Mouse (Mus musculus) urinary bladder, postnatal 14 days (tissue): Measurements from ENCODE around the gene Dusp8.
"Not testable (repeated sequence)": the region's sequence is repeated elsewhere in the genome, so short reads cannot be mapped to it uniquely, and the experiment has no call there.

Source experiments
- DNase-seq: peaks from one replicate; pipeline ENCODE4 v3.0.0; 2021; ENCODE audit warnings: low spot score

Gene Dusp8

GRCm38 (mm10) chr7:142095183-142095931 lies at the start of gene Dusp8:
TSS of gene Dusp8 (minus strand) at chr7:142095843.
- DNase-seq = peak; percentile 85

- DNase-seq = no peak
Measured at GRCm38 (mm10) chr7:142144507-142144906, 48.9 kb upstream of the Dusp8 start, which contains the start of gene Gm45337. TSS of gene Gm45337 (minus strand) at chr7:142144607.

- DNase-seq = not testable (repeated sequence)
Measured at GRCm38 (mm10) chr7:142143506-142144010, 47.9 kb upstream of the Dusp8 start.

DNA sequence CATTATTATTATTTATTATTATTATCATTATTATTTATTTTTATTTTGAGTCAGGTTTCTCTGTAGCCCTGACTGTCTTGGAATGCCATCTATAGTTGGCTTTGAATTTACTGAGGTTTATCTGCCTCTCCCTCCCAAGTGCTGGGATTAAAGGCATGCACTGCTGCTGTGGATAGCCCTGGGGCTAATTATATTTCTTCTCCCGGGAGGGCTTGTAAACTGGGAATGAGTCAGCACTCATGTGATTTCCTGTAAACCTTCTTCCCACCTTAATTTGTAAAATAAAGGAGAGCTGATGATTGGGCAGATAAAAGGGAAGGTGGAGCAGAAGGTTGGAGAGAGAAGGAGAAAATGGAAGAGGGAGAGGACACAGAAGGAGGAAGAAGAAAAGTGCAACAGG lies 45.1 kb upstream of the Dusp8 start:
- DNase-seq = no peak

DNA sequence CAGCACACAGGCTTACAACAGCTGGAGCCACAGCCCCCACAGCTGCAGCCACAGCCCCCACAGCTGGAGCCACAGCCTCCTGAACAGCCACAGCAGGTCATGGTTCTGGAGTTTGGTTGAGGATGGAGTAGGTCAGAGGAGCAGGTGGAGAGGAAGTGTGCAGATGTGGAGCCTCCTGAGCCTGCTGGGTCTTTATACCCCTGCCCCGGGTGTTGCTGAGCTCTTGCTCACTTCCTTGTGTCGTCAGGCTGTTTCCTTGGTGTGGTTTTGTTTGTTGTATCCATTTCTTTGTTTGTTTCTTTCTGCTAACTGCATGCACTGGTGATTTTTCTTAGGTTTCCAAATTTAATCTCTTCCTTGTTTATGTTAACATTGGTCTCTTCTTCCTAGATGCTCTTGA lies 40.3 kb upstream of the Dusp8 start, which contains the start of gene Gm39115:
Gm39115 (minus strand) TSS at position 101 of the 400 bp plus-strand sequence.
- DNase-seq = not testable (repeated sequence)

DNA sequence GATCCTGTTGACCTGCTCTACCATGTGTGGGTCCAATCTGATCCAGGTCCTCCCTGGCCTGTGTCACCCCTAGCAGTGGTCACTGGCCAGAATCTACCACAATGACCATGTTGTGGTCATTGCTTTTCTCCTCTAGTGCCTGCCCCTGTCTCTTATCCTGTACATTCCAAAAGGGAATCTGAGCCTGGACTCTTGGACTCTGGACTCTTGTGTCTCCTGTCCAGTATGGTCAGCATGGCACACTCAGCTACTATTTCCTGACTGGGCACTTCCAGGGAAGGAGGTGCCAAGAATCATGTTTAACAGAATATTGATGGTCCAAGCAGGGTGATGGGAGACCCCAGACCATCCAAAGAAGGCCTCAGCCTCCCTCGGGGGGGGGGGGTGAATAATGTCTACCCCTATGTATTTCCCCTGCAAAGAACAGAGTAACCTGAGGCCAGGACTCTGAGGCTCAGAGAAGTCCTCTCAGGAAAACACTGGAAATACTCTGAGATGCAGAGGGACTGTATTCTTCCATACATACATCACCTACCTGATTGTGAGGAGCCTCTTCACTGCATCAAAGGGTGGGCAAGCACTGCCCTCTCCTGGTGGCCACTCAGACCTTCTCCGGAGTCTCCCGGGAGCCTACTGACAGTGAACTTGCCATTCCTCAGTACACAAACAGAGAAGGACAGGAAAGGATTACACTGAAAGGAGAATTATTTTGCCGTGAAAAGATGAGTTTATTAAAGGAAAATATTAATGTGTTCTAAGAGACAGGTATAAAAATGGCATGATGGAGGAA lies 38.8 kb upstream of the Dusp8 start:
- DNase-seq = no peak

DNA sequence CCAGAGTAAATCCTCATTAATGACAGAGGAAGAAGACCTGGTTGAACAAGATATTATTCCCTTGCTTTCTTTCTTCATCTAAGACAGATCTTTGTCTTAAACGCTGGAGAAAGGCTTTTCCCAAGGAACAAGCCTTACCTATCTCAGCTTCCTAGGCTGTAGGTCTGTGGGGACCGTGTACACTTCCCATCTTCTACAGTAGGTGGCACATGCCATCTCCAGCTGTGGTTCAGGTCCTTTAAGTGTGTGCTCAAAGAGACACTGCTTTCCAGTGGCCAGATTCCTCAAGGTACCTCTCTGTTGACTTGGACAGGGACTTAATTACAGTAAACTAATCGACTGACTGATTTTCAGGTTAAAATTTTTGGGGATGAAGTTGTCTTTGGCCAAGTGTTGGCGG lies 33.2 kb upstream of the Dusp8 start:
- DNase-seq = no peak

GRCm38 (mm10) chr7:142120629-142121028 lies 25.0 kb upstream of the Dusp8 start, which contains the start of gene Gm45618:
TSS of gene Gm45618 (minus strand) at chr7:142120729.
- not testable (repeated sequence) for DNase-seq

DNA sequence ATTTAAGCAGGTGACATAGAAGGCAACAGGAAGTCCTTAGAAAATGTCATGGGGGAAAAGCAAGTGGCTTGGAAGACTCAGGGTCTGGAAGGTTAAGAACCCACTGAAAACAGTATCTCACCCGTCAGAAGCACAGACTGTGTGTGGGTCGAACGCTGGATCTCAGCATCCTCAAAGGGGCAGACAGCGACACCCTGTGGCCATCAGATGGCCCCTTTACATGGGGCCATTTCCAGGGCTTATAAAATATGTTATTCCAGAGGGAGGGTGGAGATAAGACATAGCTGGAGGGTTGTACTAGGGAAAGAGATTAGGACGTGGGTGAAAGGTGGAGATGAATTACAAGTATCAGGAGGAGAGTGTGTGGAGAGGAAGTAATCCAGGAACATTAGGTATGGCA lies 24.0 kb upstream of the Dusp8 start:
- DNase-seq = no peak

DNA sequence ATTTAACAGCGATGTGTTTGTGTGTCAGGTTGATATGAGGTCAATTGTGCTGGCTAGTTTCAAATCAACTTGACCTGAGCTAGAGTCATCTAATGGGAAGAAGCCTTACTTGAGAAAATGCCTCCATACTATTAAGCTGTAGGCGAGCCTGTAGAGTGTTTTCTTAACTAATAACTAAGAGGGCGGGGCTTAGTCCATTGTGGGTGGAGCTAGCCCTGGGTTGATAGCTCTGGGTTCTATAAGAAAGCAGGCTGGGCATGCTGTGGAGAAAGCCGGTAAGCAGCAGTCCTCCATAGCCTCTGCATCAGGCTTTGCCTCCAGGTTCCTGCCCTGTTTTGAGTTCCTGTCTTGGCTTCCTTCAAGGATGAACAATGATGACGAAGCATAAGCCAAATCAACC lies 9.1 kb upstream of the Dusp8 start:
- DNase-seq = no peak

DNA sequence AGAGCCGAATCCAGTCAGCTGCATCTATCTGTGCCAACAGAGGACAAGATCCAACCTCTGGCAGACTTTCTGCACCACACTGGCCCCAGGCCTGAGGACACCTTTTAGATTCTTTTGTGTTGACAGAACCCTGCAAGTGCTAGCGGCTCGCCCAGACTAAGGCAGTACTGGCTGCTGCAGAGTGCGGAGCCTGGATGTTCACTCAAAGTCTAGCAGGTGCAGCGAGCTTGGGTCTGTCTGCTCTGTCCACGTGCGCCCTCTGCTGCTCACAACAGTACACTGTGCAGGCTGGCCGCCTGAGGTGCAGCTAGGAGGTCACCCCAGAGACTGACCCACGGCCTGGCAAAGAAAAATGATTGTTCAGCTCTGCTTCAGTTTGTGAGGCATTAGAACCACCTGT lies 2.1 kb upstream of the Dusp8 start:
- peak; percentile 82 for DNase-seq

DNA sequence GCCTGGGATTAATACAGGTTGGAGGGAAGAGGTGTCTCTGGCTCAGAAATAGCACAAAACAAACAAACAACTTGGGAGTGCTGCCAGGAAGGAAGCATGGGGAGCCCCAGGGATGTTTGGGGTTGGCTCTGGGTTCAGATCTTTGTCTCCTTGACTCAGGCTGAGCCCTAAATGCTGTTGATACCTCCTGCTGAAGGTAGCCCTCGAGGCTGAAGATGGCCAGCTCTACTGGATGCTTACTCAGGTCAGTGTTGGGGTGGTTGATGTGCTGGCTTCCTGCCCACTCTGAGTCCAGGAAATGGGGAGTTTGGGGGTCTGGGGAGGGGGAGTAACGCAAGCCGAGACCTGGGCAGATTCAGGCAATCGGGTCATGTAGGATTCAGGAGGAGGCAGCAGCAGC lies 1.1 kb upstream of the Dusp8 start:
- no peak for DNase-seq

- DNase-seq = peak; percentile 21
Measured at GRCm38 (mm10) chr7:142094301-142095143, 1.1 kb downstream of the Dusp8 start.

DNA sequence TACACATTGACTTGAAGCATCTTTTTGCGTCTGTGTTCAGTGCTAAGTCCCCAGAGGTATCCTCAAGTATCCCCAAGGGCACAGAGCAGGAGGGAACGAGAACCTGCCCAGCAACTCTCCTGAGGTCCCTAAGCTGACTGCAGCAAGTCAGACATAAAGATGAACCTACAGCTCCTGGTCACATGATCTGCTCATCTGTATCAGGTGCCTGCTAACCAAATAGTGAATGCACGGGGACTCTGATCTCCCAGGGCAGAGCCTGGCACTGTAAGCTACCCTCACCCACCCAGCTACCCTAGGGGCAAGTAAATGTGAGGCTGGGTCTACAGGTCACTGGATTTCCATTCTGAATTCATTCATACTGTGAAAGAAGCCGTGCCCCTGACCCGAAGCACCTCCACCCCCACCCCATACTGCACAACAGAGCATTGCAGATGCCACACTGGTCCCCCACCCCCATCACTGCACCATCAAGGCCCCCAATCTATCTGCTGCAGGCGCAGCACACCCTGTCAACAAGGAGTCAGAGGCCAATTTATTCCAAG lies 1.9 kb downstream of the Dusp8 start:
- DNase-seq = no peak

GRCm38 (mm10) chr7:142092991-142093390 lies 2.7 kb downstream of the Dusp8 start:
- no peak for DNase-seq

DNA sequence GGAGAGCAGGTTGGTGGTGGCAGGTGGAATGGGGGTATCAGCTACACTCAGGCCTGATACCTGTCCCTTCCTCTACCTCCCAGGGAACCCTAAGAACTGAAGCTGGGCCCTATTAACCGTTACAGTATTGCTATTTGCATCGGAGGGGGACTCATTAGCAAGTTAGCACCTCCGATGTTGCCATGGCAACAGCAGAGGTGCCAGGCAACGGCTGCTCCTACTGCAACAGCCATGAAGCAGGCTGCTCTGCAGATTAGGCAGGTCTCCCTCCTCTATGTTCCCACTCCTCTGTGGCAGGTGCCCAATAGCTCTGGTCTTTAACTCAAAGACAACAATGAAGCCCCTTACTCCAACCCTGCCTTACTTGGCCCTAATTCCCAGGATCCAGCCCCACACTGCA lies 3.8 kb downstream of the Dusp8 start:
- no peak for DNase-seq

- no peak for DNase-seq
Measured at GRCm38 (mm10) chr7:142089648-142090447, 5.8 kb downstream of the Dusp8 start.

- DNase-seq = no peak
Measured at GRCm38 (mm10) chr7:142088886-142089285, 6.8 kb downstream of the Dusp8 start.

GRCm38 (mm10) chr7:142087069-142087652 lies 8.5 kb downstream of the Dusp8 start:
- no peak for DNase-seq

GRCm38 (mm10) chr7:142086159-142086905 lies 9.3 kb downstream of the Dusp8 start:
- no peak for DNase-seq
